Mouse (Mus musculus) hindbrain, postnatal 0 days (tissue): ENCODE results near the gene Plxnc1. TPM values are rescaled to one million over a fixed set of nuclear protein-coding genes. Genes with fewer than 3 reads are reported as not detected.

ENCODE experiments used
- ATAC-seq: fragments of 200-750 bp; cut with Nextera tagmentation; 2 replicates; pipeline ENCODE4 v1.8.0; 2017; ENCODE audit warnings: mild to moderate bottlenecking, moderate TSS enrichment, moderate library complexity
- DNase-seq: peaks from one replicate; pipeline ENCODE4 v3.0.0-alpha.2; 2015; ENCODE audit warnings: low spot score
- H3K27ac ChIP-seq: fragments of 300-500 bp; sonication (generic); 2 replicates; pipeline ENCODE4 v1.5.1; 2014; ENCODE audit warnings: mild to moderate bottlenecking
- H3K27me3 ChIP-seq: fragments of 300-500 bp; sonication (generic); 2 replicates; pipeline ENCODE4 v1.6.1; 2014; ENCODE audit warnings: low read length, mixed read lengths; ENCODE audit not compliant: insufficient read depth
- H3K36me3 ChIP-seq: fragments of 300-500 bp; sonication (generic); 2 replicates; pipeline ENCODE4 v1.6.1; 2014; ENCODE audit warnings: low read length, mixed read lengths; ENCODE audit not compliant: insufficient read depth
- H3K4me1 ChIP-seq: fragments of 300-500 bp; sonication (generic); 2 replicates; pipeline ENCODE4 v1.6.1; 2014; ENCODE audit warnings: antibody characterized with exemption, low read length, mixed read lengths; ENCODE audit not compliant: insufficient read depth
- H3K4me2 ChIP-seq: fragments of 300-500 bp; sonication (generic); 2 replicates; pipeline ENCODE4 v1.6.1; 2014; ENCODE audit warnings: low read depth, mild to moderate bottlenecking, low read length, moderate library complexity, mixed read lengths
- H3K4me3 ChIP-seq: fragments of 300-500 bp; sonication (generic); 2 replicates; pipeline ENCODE4 v1.5.1; 2014; ENCODE audit warnings: low read length
- H3K9ac ChIP-seq: fragments of 300-500 bp; sonication (generic); replicated peaks from 2 replicates; pipeline ENCODE4 v1.6.1; 2014; ENCODE audit warnings: mild to moderate bottlenecking, low read length, moderate library complexity, mixed read lengths
- H3K9me3 ChIP-seq: fragments of 300-500 bp; sonication (generic); 2 replicates; pipeline ENCODE4 v1.6.1; 2016; ENCODE audit warnings: low read length, mixed read lengths
- CTCF ChIP-seq: IDR thresholded peaks from 2 replicates; pipeline ENCODE4 v1.5.1; 2016; ENCODE audit warnings: antibody characterized with exemption, control low read depth, low read depth
- WGBS: fragments of 180-500 bp; shearing (Covaris S2); extraction: QIAGEN DNeasy Blood & Tissue Kit; methylation state at CpG from one replicate; pipeline ENCODE4 v1.1.7; 2014; 5-methylcytosine and 5-hydroxymethylcytosine counted together
- polyA plus RNA-seq: library from polyadenylated mRNA; unstranded; fragments of >200 nt; fragmentation: Nextera tagmentation; extraction: Ambion mirVana; gene quantifications from 2 replicates; pipeline ENCODE4 v1.2.1, GENCODE M21; 2015
- total RNA-seq: library from RNA; depleted of rRNA; stranded (reverse); fragments of >200 nt; gene quantifications from 2 replicates; pipeline ENCODE4 v1.2.3, GENCODE M21; 2014

The Plxnc1 gene
- total and polyA plus RNA-seq, 2 experiments from 2014 or later, result 9.9 to 54.5 TPM

DNA sequence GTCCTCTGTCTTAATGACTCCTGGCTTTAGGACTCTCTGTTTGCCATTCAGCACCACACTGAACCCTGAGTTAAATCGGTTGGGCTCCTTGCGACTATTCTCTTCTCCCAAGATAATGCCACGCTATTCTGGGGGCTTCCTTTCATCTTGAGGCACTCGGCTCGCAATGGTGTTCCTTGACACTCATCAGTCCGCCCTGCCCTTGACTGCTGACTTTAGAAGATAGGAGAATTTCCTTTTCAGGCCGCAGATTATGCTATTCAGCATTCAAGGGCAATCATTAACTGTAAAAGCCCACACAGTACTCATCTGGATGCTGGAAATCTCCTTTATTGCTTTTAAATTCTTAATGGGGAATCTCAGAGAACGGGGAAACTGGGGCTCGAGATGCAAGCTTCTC, 108.8 kb downstream of the Plxnc1 start:
- no peak overlapping the region for H3K27ac ChIP-seq
- no peaks in the 10 kb centered on the region for H3K27me3 ChIP-seq
- H3K4me1 ChIP-seq, result no peaks in the 10 kb centered on the region
- ATAC-seq, result no peak
- no peak overlapping the region for H3K4me2 ChIP-seq
- H3K4me3 ChIP-seq, result no peak overlapping the region
- no peaks in the 10 kb centered on the region for H3K9me3 ChIP-seq
- TF ChIP-seq CTCF, result no peak
- WGBS, result 82% methylated on average over 9 of the region's 9 CpGs
- DNase-seq, result no peak
- H3K9ac ChIP-seq, result no peak overlapping the region
- H3K36me3 ChIP-seq, result peaks cover 12% of the 10 kb centered on the region; the same call in 1 of the 2 replicates

DNA sequence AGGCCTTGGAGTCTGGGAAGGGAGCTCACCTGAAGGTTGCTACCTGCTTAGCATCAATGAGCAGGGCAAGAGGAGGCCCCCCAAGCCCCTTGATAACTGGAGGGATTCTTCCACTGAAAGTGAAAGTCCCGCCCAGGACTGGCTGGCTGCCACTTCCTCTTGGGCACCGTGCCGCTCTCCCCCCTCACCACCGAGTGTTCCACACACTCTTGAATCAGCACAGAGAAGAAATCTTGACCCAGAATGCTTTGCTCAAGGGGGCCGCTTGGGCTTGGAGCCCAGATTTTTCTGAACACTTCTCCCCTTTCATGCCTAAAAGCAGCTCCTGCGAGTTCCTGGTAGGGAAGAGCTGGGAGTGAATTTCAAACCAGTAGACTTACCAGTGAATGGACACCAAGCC, 115.2 kb downstream of the Plxnc1 start:
- Histone ChIP-seq H3K9ac (0 out of 2 replicates have a peak overlapping the region, but pooled peaks have one; percentile 4), H3K4me1 (peaks cover 13% of the 10 kb centered on the region), H3K9me3 (no peaks in the 10 kb centered on the region), H3K36me3 (0 out of 2 replicates have a peak, but pooled peaks cover 9% of the 10 kb centered on the region), H3K27me3 (no peaks in the 10 kb centered on the region), H3K4me3 (no peak overlapping the region), H3K4me2 (peak overlapping the region; percentile 10; the same call in 1 of the 2 replicates), H3K27ac (peak overlapping the region; percentile 81)
- no peak for TF ChIP-seq CTCF
- ATAC-seq (peak; percentile 94), DNase-seq (peak; percentile 92)
- WGBS, result 20% methylated on average over 6 of the region's 6 CpGs

DNA sequence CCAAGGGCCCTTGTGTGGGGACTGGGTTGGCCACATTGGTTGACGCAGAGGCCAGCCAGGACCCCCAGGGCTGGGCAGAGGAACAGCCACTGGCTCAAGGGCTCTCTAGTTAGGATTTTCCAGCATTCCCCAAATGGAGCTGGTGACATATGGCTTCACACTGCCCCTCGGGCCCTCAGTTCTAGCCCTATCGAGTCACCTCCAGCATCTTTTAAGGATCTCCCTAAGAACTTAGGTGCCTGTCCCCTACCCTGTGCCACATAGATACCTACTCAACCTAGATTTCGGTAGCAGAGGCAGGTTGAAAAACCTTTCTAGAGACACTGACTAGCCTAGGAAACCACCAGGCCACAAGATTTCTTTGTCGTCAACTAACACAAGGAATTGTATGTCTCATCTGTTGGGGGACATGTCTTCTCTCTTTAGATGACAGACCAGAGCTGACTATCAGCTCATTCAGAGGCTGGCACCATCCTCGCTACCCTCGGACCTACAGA, 115.9 kb downstream of the Plxnc1 start:
- WGBS, result 88% methylated on average over 7 of the region's 7 CpGs
- Histone ChIP-seq H3K4me1 (peaks cover 16% of the 10 kb centered on the region), H3K27ac (no peak overlapping the region), H3K36me3 (0 out of 2 replicates have a peak, but pooled peaks cover 9% of the 10 kb centered on the region), H3K9me3 (no peaks in the 10 kb centered on the region), H3K4me3 (no peak overlapping the region), H3K4me2 (peak overlapping the region; percentile 10; the same call in 1 of the 2 replicates), H3K9ac (no peak overlapping the region), H3K27me3 (no peaks in the 10 kb centered on the region)
- no peak for ATAC-seq
- no peak for DNase-seq
- TF ChIP-seq CTCF, result no peak

DNA sequence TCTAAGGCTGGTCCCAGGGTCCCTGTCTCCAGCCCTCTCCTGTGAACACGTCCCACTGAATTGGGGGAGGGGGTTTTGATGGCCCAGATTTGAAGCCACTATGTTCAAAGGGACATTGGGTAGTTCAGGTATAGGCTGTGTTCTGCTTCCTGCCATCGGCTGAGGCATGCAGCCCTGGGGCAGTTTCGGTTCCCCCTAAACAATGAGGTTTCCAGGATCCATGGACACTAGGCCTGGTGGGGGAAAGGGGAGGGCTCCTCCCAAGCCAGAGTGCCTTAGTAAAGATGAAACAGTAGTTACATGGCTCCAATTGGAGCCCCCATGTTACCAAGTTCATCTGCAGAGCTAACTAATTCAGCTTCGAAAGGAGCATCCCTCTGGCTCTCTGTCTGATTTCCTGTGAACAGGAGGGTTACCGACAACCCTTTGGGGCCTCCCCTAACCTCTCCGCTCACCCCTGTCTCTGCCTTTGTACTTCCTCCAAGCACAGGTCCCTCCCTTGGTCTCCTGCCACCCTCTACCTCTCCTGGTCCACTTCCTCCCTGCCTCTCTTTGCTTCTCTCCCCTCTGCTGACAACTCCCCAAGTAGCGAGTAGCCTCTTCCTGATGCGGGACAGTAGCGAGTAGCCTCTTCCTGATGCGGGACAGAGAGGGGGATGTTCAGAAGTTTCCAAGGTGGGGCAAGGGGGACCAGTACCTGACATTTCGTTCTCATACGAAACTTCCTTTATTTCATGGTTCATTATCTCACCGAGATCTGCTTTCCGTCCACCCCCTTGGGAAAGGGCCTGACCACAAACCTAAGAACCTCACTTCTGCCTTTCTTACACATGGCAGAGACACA, 116.5 kb downstream of the Plxnc1 start:
- ATAC-seq (no peak), DNase-seq (no peak)
- H3K4me3 ChIP-seq, result no peak overlapping the region
- no peak overlapping the region for H3K9ac ChIP-seq
- no peaks in the 10 kb centered on the region for H3K27me3 ChIP-seq
- H3K9me3 ChIP-seq, result no peaks in the 10 kb centered on the region
- no peak overlapping the region for H3K27ac ChIP-seq
- H3K4me1 ChIP-seq, result peaks cover 16% of the 10 kb centered on the region
- no peak overlapping the region for H3K4me2 ChIP-seq
- 0 out of 2 replicates have a peak, but pooled peaks cover 9% of the 10 kb centered on the region for H3K36me3 ChIP-seq
- no peak for TF ChIP-seq CTCF
- WGBS, result 91% methylated on average over 14 of the region's 14 CpGs

DNA sequence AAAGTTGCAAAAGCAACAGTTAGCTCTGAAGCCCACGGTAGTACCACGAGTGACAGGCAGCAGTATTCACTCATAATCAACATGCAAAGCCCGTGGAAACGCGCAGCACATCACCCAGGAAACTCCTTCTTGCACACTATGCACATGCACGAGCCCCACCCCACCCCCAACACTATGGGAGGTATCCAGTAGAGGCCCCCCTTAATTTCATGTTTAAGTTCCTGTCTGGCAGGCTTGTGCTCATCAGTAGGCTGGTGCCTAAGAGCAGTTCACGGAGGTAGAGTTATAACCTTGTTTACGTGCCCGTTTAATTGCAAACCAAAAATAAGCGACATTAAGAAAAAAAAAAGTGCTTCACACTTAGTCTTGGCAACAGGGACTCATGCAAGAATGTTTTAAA, 117.3 kb downstream of the Plxnc1 start:
- no peak for TF ChIP-seq CTCF
- ATAC-seq (no peak), DNase-seq (no peak)
- Histone ChIP-seq H3K4me2 (no peak overlapping the region), H3K9ac (no peak overlapping the region), H3K27ac (no peak overlapping the region), H3K36me3 (0 out of 2 replicates have a peak, but pooled peaks cover 3% of the 10 kb centered on the region), H3K4me3 (no peak overlapping the region), H3K4me1 (peaks cover 16% of the 10 kb centered on the region), H3K9me3 (no peaks in the 10 kb centered on the region), H3K27me3 (no peaks in the 10 kb centered on the region)
- 75% methylated on average over 10 of the region's 10 CpGs for WGBS

DNA sequence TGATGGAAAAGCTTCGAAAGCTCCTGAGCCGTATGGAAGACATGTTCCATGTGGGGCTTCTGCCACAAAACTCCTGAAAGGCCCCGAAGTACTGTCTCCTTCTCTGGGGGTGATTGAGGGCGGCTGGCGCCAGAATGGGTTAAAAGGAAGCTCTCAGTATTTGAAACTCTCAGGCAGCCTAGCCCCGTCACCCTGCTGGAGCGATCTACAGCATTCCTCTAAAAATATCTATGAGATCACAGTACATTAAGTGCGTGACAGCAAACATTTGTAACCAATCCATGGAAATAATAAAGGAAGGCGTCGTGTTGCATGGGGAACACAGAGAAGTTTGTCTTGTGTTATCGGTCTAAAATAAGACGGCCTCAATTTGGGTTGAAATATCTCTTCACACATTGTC, 118.2 kb downstream of the Plxnc1 start:
- no peaks in the 10 kb centered on the region for H3K27me3 ChIP-seq

More for the DNA sequence above, 118.2 kb downstream of the Plxnc1 start:
- no peak for DNase-seq
- 0 out of 2 replicates have a peak, but pooled peaks cover 2% of the 10 kb centered on the region for H3K36me3 ChIP-seq
- no peak overlapping the region for H3K4me3 ChIP-seq
- no peak overlapping the region for H3K9ac ChIP-seq
- H3K4me2 ChIP-seq, result no peak overlapping the region
- no peak overlapping the region for H3K27ac ChIP-seq
- H3K4me1 ChIP-seq, result peaks cover 16% of the 10 kb centered on the region
- WGBS, result 87% methylated on average over 12 of the region's 12 CpGs
- no peaks in the 10 kb centered on the region for H3K9me3 ChIP-seq
- TF ChIP-seq CTCF, result no peak
- ATAC-seq, result no peak
